Mouse (Mus musculus) cerebellum, adult 2 months (tissue): ENCODE results near the gene Tmem56.

ENCODE experiments used
- CTCF ChIP-seq: fragments of 200-500 bp; IDR thresholded peaks from 2 replicates; pipeline ENCODE4 v1.5.1; 2011; ENCODE audit warnings: low read depth, mild to moderate bottlenecking, control low read depth, low read length, moderate library complexity, borderline replicate concordance; ENCODE audit not compliant: insufficient read depth
- POLR2A ChIP-seq: fragments of 200-500 bp; IDR thresholded peaks from 2 replicates; pipeline ENCODE4 v1.6.1; 2011; ENCODE audit warnings: low read length, control low read depth, borderline replicate concordance; ENCODE audit not compliant: insufficient read depth

DNA sequence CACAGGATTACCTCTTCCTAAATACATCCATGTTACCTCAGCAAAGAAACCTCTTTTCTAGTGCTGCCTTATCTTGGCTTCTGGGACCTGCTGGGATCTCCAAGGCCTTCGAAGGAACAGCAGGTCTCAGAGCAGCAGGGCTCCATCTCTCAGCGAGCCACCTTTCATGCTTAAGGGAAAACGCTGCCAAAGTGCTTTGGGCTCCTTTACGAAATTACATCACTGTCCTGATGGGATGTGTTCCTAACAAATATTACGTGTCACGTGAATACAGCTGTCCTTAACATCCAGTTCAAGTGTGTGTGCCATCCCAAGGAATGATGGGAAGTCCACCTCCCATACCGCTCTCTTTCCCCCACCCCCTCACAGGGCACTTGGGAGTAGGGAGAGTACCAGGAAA is 22.9 kb downstream of the Tmem56 start:
- TF ChIP-seq POLR2A (no peak), CTCF (no peak)
